Mouse (Mus musculus) myocyte (in vitro differentiated cells): ENCODE data around the gene Rap2a. TPM values are rescaled to one million over a fixed set of nuclear protein-coding genes. Genes with fewer than 3 reads are reported as not detected.

Experiments
- H3K27me3 ChIP-seq: one replicate; pipeline ENCODE4 v1.6.1; 2011; ENCODE audit not compliant: control insufficient read depth, insufficient read depth, insufficient read length
- H3K36me3 ChIP-seq: one replicate; pipeline ENCODE4 v1.6.1; 2011; ENCODE audit not compliant: control insufficient read depth, insufficient read depth
- H3K4me2 ChIP-seq: one replicate; pipeline ENCODE4 v1.6.1; 2011; ENCODE audit warnings: low read depth, control low read depth
- H3K4me3 ChIP-seq: one replicate; pipeline ENCODE4 v1.5.1; 2011; ENCODE audit warnings: mild to moderate bottlenecking, control low read depth, moderate library complexity
- H3K79me2 ChIP-seq: one replicate; pipeline ENCODE4 v1.6.1; 2011; ENCODE audit not compliant: control insufficient read depth, insufficient read depth
- H3ac ChIP-seq: one replicate; pipeline ENCODE4 v1.6.1; 2011; ENCODE audit not compliant: control insufficient read depth, insufficient read length
- CEBPB ChIP-seq: IDR thresholded peaks from 2 replicates; pipeline ENCODE4 v1.6.1; 2011; ENCODE audit warnings: mild to moderate bottlenecking, moderate library complexity; ENCODE audit not compliant: poor library complexity, insufficient read depth, severe bottlenecking
- E2F4 ChIP-seq: IDR thresholded peaks from one replicate; pipeline ENCODE4 v1.6.1; 2011; ENCODE audit warnings: mild to moderate bottlenecking, control low read depth, moderate library complexity; ENCODE audit not compliant: insufficient read depth
- MAX ChIP-seq: IDR thresholded peaks from one replicate; pipeline ENCODE4 v1.6.1; 2011; ENCODE audit warnings: low read depth, mild to moderate bottlenecking, control low read depth
- MYOD1 ChIP-seq, 3 experiments: IDR thresholded peaks; one replicate each; pipeline ENCODE4 v1.6.1; 2011; ENCODE audit warnings: control low read depth in 2 of 3, low read depth in 2 of 3, mild to moderate bottlenecking in 2 of 3, moderate library complexity in 1 of 3; ENCODE audit not compliant: insufficient read length in 2 of 3, control insufficient read depth in 1 of 3
- MYOG ChIP-seq, 3 experiments: IDR thresholded peaks; one replicate each; pipeline ENCODE4 v1.6.1; 2011; ENCODE audit warnings: control low read depth in 2 of 3, low read depth in 2 of 3, mild to moderate bottlenecking in 2 of 3; ENCODE audit not compliant: insufficient read length in 2 of 3, control insufficient read depth in 1 of 3, insufficient read depth in 1 of 3
- POLR2A ChIP-seq: IDR thresholded peaks from one replicate; pipeline ENCODE4 v1.6.1; 2011; ENCODE audit warnings: low read depth, mild to moderate bottlenecking, control low read depth, moderate library complexity; ENCODE audit not compliant: insufficient read length
- POLR2AphosphoS2 ChIP-seq: IDR thresholded peaks from one replicate; pipeline ENCODE4 v1.6.1; 2011; ENCODE audit warnings: low read depth, control low read depth; ENCODE audit not compliant: insufficient read length
- REST ChIP-seq: IDR thresholded peaks from one replicate; pipeline ENCODE4 v1.6.1; 2011; ENCODE audit warnings: mild to moderate bottlenecking, control low read depth, moderate library complexity; ENCODE audit not compliant: insufficient read depth, insufficient read length
- SRF ChIP-seq: IDR thresholded peaks from one replicate; pipeline ENCODE4 v1.6.1; 2011; ENCODE audit warnings: low read depth; ENCODE audit not compliant: control insufficient read depth, insufficient read length
- TCF12 ChIP-seq: IDR thresholded peaks from one replicate; pipeline ENCODE4 v1.6.1; 2011; ENCODE audit warnings: mild to moderate bottlenecking, control low read depth; ENCODE audit not compliant: poor library complexity, insufficient read depth, severe bottlenecking
- TCF3 ChIP-seq: IDR thresholded peaks from one replicate; pipeline ENCODE4 v1.6.1; 2011; ENCODE audit warnings: low read depth, control low read depth; ENCODE audit not compliant: insufficient read length
- USF1 ChIP-seq: IDR thresholded peaks from one replicate; pipeline ENCODE4 v1.6.1; 2011; ENCODE audit warnings: low read depth, mild to moderate bottlenecking, control low read depth, moderate library complexity
- polyA plus RNA-seq: library from polyadenylated mRNA; unstranded; fragments of >200 nt; fragmentation: generic; extraction: Trizol; gene quantifications from one replicate; pipeline ENCODE4 v1.2.1, GENCODE M21; 2012; ENCODE audit warnings: missing spikeins

Rap2a gene
- polyA plus RNA-seq, 1 experiment: 5.0 TPM

GRCm38 (mm10) chr14:120496827-120497226, 18.6 kb downstream of the Rap2a start:
- no peak for TF ChIP-seq TCF12
- TF ChIP-seq SRF: no peak
- no peak for TF ChIP-seq TCF3
- no peak for TF ChIP-seq REST
- no peak for TF ChIP-seq POLR2AphosphoS2
- TF ChIP-seq POLR2A: no peak
- TF ChIP-seq MAX: no peak
- no peak for TF ChIP-seq CEBPB
- TF ChIP-seq USF1: no peak
- TF ChIP-seq MYOD1 (IDR thresholded peaks at IDR 0.05; ENCODE audit: control insufficient read depth in 1 of 3, insufficient read length in 2 of 3, low read depth in 2 of 3): no peak
- TF ChIP-seq MYOG (IDR thresholded peaks at IDR 0.05; ENCODE audit: control insufficient read depth in 1 of 3, insufficient read depth in 1 of 3, insufficient read length in 2 of 3, low read depth in 2 of 3): no peak
- TF ChIP-seq E2F4: no peak
- H3K4me2 ChIP-seq: no peak overlapping the region

GRCm38 (mm10) chr14:120499096-120499495, 20.9 kb downstream of the Rap2a start:
- Histone ChIP-seq H3K79me2 (peaks cover 24% of the 10 kb centered on the region), H3ac (no peak overlapping the region), H3K27me3 (no peaks in the 10 kb centered on the region), H3K4me3 (no peak overlapping the region), H3K36me3 (no peaks in the 10 kb centered on the region), H3K4me2 (no peak overlapping the region)
- TF ChIP-seq SRF: no peak
- TF ChIP-seq TCF12: no peak
- no peak for TF ChIP-seq MYOD1 (IDR thresholded peaks at IDR 0.05; ENCODE audit: control insufficient read depth in 1 of 3, insufficient read length in 2 of 3, low read depth in 2 of 3)
- no peak for TF ChIP-seq POLR2AphosphoS2
- no peak for TF ChIP-seq E2F4

More at GRCm38 (mm10) chr14:120496827-120497226, 18.6 kb downstream of the Rap2a start:
- no peak overlapping the region for H3ac ChIP-seq
- H3K79me2 ChIP-seq: peaks cover 19% of the 10 kb centered on the region
- no peaks in the 10 kb centered on the region for H3K27me3 ChIP-seq
- no peak overlapping the region for H3K4me3 ChIP-seq
- H3K36me3 ChIP-seq: no peaks in the 10 kb centered on the region

- no peak for TF ChIP-seq REST
- no peak for TF ChIP-seq TCF3
- TF ChIP-seq POLR2AphosphoS2: no peak
- TF ChIP-seq MAX: no peak
- TF ChIP-seq MYOG (IDR thresholded peaks at IDR 0.05; ENCODE audit: control insufficient read depth in 1 of 3, insufficient read depth in 1 of 3, insufficient read length in 2 of 3, low read depth in 2 of 3): no peak
- TF ChIP-seq E2F4: no peak
- TF ChIP-seq MYOD1 (IDR thresholded peaks at IDR 0.05; ENCODE audit: control insufficient read depth in 1 of 3, insufficient read length in 2 of 3, low read depth in 2 of 3): no peak
- TF ChIP-seq SRF: no peak
- no peak for TF ChIP-seq CEBPB
- TF ChIP-seq POLR2A: no peak
- TF ChIP-seq TCF12: no peak
- TF ChIP-seq USF1: no peak
- H3K4me2 ChIP-seq: no peak overlapping the region
- no peaks in the 10 kb centered on the region for H3K36me3 ChIP-seq
- H3ac ChIP-seq: no peak overlapping the region
- no peaks in the 10 kb centered on the region for H3K27me3 ChIP-seq
- peaks cover 20% of the 10 kb centered on the region for H3K79me2 ChIP-seq
- H3K4me3 ChIP-seq: no peak overlapping the region
Observed at GRCm38 (mm10) chr14:120499601-120500000, 21.4 kb downstream of the Rap2a start.

- Histone ChIP-seq H3K27me3 (no peaks in the 10 kb centered on the region), H3K79me2 (peaks cover 16% of the 10 kb centered on the region), H3K36me3 (no peaks in the 10 kb centered on the region), H3K4me3 (no peak overlapping the region), H3ac (no peak overlapping the region), H3K4me2 (no peak overlapping the region)
- no peak for TF ChIP-seq SRF
- no peak for TF ChIP-seq TCF12
- no peak for TF ChIP-seq REST
- no peak for TF ChIP-seq MYOD1 (IDR thresholded peaks at IDR 0.05; ENCODE audit: control insufficient read depth in 1 of 3, insufficient read length in 2 of 3, low read depth in 2 of 3)
- TF ChIP-seq POLR2A: no peak
- TF ChIP-seq CEBPB: no peak
- no peak for TF ChIP-seq TCF3
- no peak for TF ChIP-seq E2F4
- TF ChIP-seq MAX: no peak
- TF ChIP-seq POLR2AphosphoS2: no peak
- TF ChIP-seq MYOG (IDR thresholded peaks at IDR 0.05; ENCODE audit: control insufficient read depth in 1 of 3, insufficient read depth in 1 of 3, insufficient read length in 2 of 3, low read depth in 2 of 3): no peak
- TF ChIP-seq USF1: no peak
Observed at GRCm38 (mm10) chr14:120500021-120500560, 21.8 kb downstream of the Rap2a start.
